Mouse (Mus musculus) activated CD4-positive, CD25-positive, alpha-beta regulatory T cell, adult 4 months (primary cell): ENCODE measurements around the gene Ppp1r1b. TPM values are rescaled to one million over a fixed set of nuclear protein-coding genes. Genes with fewer than 3 reads are reported as not detected.

Experiments used
- ATAC-seq: one replicate; pipeline ENCODE4 v1.8.0; 2017
- polyA plus RNA-seq, 2 experiments: library from polyadenylated mRNA; unstranded; fragments of 100-300 nt; shearing (Covaris generic); gene quantifications; one replicate each; pipeline ENCODE4 v1.2.1; 2017

The Ppp1r1b gene
- polyA plus RNA-seq, 2 experiments from 2014 or later, result not detected

DNA sequence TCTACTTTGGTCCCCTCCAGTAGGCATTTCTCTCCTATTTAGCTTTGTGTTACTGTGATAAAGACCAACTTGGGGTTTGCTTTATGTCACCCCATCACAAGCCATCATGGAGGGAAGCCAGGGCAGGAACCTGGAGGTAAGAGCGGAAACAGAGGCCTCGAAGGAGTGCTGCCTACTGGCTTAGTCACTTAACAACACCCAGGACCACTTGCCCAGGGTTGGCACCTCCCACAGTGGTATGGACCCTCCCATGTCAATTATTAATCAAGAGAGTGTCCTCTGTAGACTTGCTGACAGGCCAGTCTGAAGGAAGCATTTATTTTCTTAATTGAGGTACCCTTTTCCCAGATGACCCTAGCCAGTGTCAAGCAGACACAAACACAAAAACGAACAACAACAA is 52.6 kb downstream of the Ppp1r1b start:
- ATAC-seq, result no peak

DNA sequence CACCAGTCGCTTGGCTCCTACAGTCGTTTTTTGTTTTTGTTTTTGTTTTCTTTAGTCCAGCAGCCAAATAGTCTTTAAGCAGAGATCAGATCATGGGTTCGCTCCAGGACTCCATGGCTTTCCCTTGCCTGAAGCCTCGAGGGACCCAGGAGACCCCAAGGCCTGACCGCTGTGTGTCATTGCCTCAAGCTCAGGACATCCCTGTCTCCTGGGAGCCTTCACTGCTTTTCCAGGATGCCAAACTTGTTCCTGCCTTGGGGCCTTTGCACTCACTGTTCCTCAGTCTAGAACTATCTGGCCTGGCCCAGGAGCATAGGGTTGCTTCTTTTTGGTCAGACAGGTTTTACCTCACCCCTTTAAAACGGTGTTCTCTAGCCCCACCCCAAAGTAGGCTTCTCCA is 58.4 kb downstream of the Ppp1r1b start:
- ATAC-seq, result no peak

Other genes starting within 250 kb of the Ppp1r1b start
- gene Fbxl20, start 198.0 kb upstream of the Ppp1r1b start, polyA plus RNA-seq, result 1 to 10 TPM; 7.7 to 8.4 TPM
- 10 to 100 TPM; 60.6 to 70.5 TPM for gene Med1, start 155.1 kb upstream of the Ppp1r1b start, polyA plus RNA-seq
- 10 to 100 TPM; 24.6 to 24.9 TPM for gene Cdk12, start 145.3 kb upstream of the Ppp1r1b start, polyA plus RNA-seq
- gene Neurod2, start 18.8 kb upstream of the Ppp1r1b start, polyA plus RNA-seq, result not detected
- gene Stard3, start 10.0 kb downstream of the Ppp1r1b start, polyA plus RNA-seq, result 10 to 100 TPM; 33.3 to 42.1 TPM
- not detected for gene Tcap, start 35.4 kb downstream of the Ppp1r1b start, polyA plus RNA-seq
- not detected for gene Pnmt, start 38.0 kb downstream of the Ppp1r1b start, polyA plus RNA-seq
- gene Pgap3, start 52.1 kb downstream of the Ppp1r1b start, polyA plus RNA-seq, result 1 to 10 TPM; 3.3 to 4.0 TPM
- gene Erbb2, start 64.1 kb downstream of the Ppp1r1b start, polyA plus RNA-seq, result under 1 TPM in 1 of 2 experiments, not detected in 1; 0.07 TPM
- gene Mien1, start 90.6 kb downstream of the Ppp1r1b start, polyA plus RNA-seq, result 100 to 1,000 TPM; 161 to 193 TPM
- 1 to 10 TPM; 2.3 to 3.4 TPM for gene Grb7, start 98.0 kb downstream of the Ppp1r1b start, polyA plus RNA-seq
- 100 to 1,000 TPM in 1 of 2 experiments, 10 to 100 TPM in 1; 95.8 to 124 TPM for gene Ikzf3, start 197.6 kb downstream of the Ppp1r1b start, polyA plus RNA-seq
- 1 to 10 TPM; 4.2 to 7.1 TPM for gene Zpbp2, start 202.7 kb downstream of the Ppp1r1b start, polyA plus RNA-seq
- gene Ormdl3, start 239.0 kb downstream of the Ppp1r1b start, polyA plus RNA-seq, result 10 to 100 TPM; 15.8 to 37.6 TPM
- not detected for gene Lrrc3c, start 249.9 kb downstream of the Ppp1r1b start, polyA plus RNA-seq